Mouse (Mus musculus) heart, postnatal 14 days (tissue): ENCODE data around the gene Homer2. TPM values are rescaled to one million over a fixed set of nuclear protein-coding genes. Genes with fewer than 3 reads are reported as not detected.

ENCODE experiments used
- DNase-seq, 2 experiments: peaks; one replicate each; pipeline ENCODE4 v3.0.0; 2021 to 2022
- intact Hi-C: fragments of 180-260 bp; cut with DNase I; formaldehyde crosslinking; loops from one replicate; pipeline ENCODE4 v1.15.1; 2025
- total RNA-seq, 2 experiments: library from RNA; stranded (reverse); gene quantifications; 2 replicates each; pipeline ENCODE4 v1.2.3; 2021

The Homer2 gene
- total RNA-seq, 2 experiments from 2014 or later: 69.7 to 70.8 TPM

- no peak for DNase-seq
- intact Hi-C loops: no loop called here
Observed at GRCm38 (mm10) chr7:81657055-81657454, 50.3 kb downstream of the Homer2 start.

- intact Hi-C loops: no loop called here
- DNase-seq: no peak
Observed at GRCm38 (mm10) chr7:81656635-81657034, 50.7 kb downstream of the Homer2 start.

- peak; percentile 44 to 60 for DNase-seq
- intact Hi-C loops: no loop called here
Observed at GRCm38 (mm10) chr7:81654946-81655718, 52.2 kb downstream of the Homer2 start.

GRCm38 (mm10) chr7:81653988-81654387 lies 53.3 kb downstream of the Homer2 start:
- DNase-seq: no peak
- intact Hi-C loops: loop anchor here (2.0 kb wide), 1 partner anchor 53 kb away; the partner anchor contains the start of gene Homer2

- intact Hi-C loops: loop anchor here (2.0 kb wide), 1 partner anchor 55 kb away; the partner anchor contains the start of gene Homer2
- DNase-seq: no peak
Observed at GRCm38 (mm10) chr7:81652296-81652695, 55.0 kb downstream of the Homer2 start.

GRCm38 (mm10) chr7:81651284-81651683 lies 56.0 kb downstream of the Homer2 start:
- DNase-seq: no peak
- intact Hi-C loops: no loop called here

- no peak for DNase-seq
- intact Hi-C loops: no loop called here
Observed at GRCm38 (mm10) chr7:81649270-81649669, 58.1 kb downstream of the Homer2 start.

GRCm38 (mm10) chr7:81647959-81648358 lies 59.4 kb downstream of the Homer2 start:
- DNase-seq: no peak
- intact Hi-C loops: no loop called here

GRCm38 (mm10) chr7:81644551-81645235 lies 62.6 kb downstream of the Homer2 start:
- no peak for DNase-seq

GRCm38 (mm10) chr7:81641101-81641500 lies 66.2 kb downstream of the Homer2 start:
- intact Hi-C loops: no loop called here
- DNase-seq: peak in 1 of 2 experiments; percentile 26

More at GRCm38 (mm10) chr7:81644551-81645235, 62.6 kb downstream of the Homer2 start:
- intact Hi-C loops: no loop called here

- intact Hi-C loops: no loop called here
- DNase-seq: no peak
Observed at GRCm38 (mm10) chr7:81632586-81632985, 74.7 kb downstream of the Homer2 start.

- intact Hi-C loops: no loop called here
Observed at GRCm38 (mm10) chr7:81631261-81631660, 76.1 kb downstream of the Homer2 start.

GRCm38 (mm10) chr7:81626460-81626859 lies 80.9 kb downstream of the Homer2 start:
- peak in 1 of 2 experiments; percentile 14 for DNase-seq
- intact Hi-C loops: no loop called here

More at GRCm38 (mm10) chr7:81631261-81631660, 76.1 kb downstream of the Homer2 start:
- no peak for DNase-seq

- DNase-seq: no peak
- intact Hi-C loops: no loop called here
Observed at GRCm38 (mm10) chr7:81623767-81624166, 83.6 kb downstream of the Homer2 start.

- intact Hi-C loops: no loop called here
- no peak for DNase-seq
Observed at GRCm38 (mm10) chr7:81622793-81623192, 84.5 kb downstream of the Homer2 start.

- intact Hi-C loops: no loop called here
- no peak for DNase-seq
Observed at GRCm38 (mm10) chr7:81615031-81615430, 92.3 kb downstream of the Homer2 start.

GRCm38 (mm10) chr7:81612856-81613635 lies 94.3 kb downstream of the Homer2 start:
- intact Hi-C loops: no loop called here
- DNase-seq: peak in 1 of 2 experiments; percentile 10

GRCm38 (mm10) chr7:81610125-81610524 lies 97.2 kb downstream of the Homer2 start:
- intact Hi-C loops: no loop called here
- DNase-seq: peak; percentile 16 to 32

- DNase-seq: no peak
- intact Hi-C loops: loop anchor here (10.0 kb wide), 1 partner anchor 138 kb away; no protein-coding TSS in a partner anchor
Observed at GRCm38 (mm10) chr7:81606452-81606851, 100.9 kb downstream of the Homer2 start.

- DNase-seq: no peak
- intact Hi-C loops: loop anchor here (10.0 kb wide), 1 partner anchor 139 kb away; no protein-coding TSS in a partner anchor
Observed at GRCm38 (mm10) chr7:81605489-81605888, 101.8 kb downstream of the Homer2 start.
